Mouse (Mus musculus) liver, postnatal 0 days (tissue): ENCODE data around the gene Hspb2.

Source experiments
- CTCF ChIP-seq: sonication (generic); IDR thresholded peaks from 2 replicates; pipeline ENCODE4 v1.5.1; 2016; ENCODE audit warnings: antibody characterized with exemption, low read depth
- EP300 ChIP-seq: IDR thresholded peaks from 2 replicates; pipeline ENCODE4 v1.6.1; 2016; ENCODE audit warnings: antibody characterized with exemption, low read depth, mild to moderate bottlenecking

DNA sequence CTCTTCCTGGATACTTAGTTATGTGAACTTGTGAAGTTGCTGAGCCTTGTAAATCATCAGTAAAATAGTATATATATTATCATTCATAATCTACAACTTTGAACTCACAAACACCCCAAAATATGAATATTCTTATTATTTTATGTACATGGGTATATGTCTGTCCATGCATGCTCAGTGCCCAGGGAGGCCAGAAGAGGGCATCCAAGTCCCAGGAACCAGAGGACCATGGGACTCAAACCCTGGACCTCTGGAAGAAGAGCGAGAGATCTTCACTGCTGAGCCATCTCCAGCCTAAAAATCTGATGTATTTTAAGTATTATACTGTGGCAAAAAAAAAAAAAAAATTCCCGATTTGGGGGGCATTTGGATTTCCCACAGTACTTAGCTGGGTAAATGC, 43.0 kb downstream of the Hspb2 start:
- TF ChIP-seq CTCF, result peak; percentile 58
- TF ChIP-seq EP300, result no peak
